Mouse (Mus musculus) brain, embryonic 14.5 days (tissue): Measurements from ENCODE around the gene Dnajc6.

Experiments
- CTCF ChIP-seq: fragments of 200-500 bp; IDR thresholded peaks from 2 replicates; pipeline ENCODE4 v1.5.1; 2012; ENCODE audit warnings: inconsistent platforms, mild to moderate bottlenecking, moderate library complexity, borderline replicate concordance; ENCODE audit not compliant: insufficient read depth, insufficient read length; ENCODE audit errors: extremely low read depth
- POLR2A ChIP-seq: fragments of 200-500 bp; IDR thresholded peaks from 2 replicates; pipeline ENCODE4 v1.6.1; 2012; ENCODE audit warnings: mild to moderate bottlenecking, inconsistent platforms, borderline replicate concordance; ENCODE audit not compliant: poor library complexity, insufficient read depth, insufficient read length, severe bottlenecking; ENCODE audit errors: extremely low read depth

DNA sequence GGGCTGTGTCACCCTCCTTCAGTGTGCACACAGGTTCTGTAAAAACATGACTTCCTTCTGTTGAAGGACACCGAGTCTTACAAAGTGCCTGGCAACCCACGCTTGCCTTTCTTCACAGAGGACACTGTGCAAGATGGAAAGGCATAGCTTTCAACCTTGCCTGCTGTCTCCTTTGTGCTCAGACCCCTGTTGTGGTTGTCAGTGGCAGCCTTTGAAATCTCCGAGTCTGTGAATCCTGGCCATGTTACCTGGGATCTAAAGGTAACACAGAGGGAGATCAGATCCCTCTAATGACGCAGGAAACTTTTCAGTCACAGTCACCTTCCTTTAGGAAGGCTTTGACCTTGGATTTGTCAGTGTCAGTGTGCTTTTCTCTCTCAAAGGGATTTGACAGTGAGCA, 84.7 kb downstream of the Dnajc6 start:
- TF ChIP-seq POLR2A: no peak
- no peak for TF ChIP-seq CTCF
